Mouse (Mus musculus) urinary bladder, adult 2 months (tissue): Measurements from ENCODE around the gene Mok. TPM values are rescaled to one million over a fixed set of nuclear protein-coding genes. Genes with fewer than 3 reads are reported as not detected.

Experiments
- DNase-seq: peaks from one replicate; pipeline ENCODE4 v3.0.0; 2022; ENCODE audit warnings: low spot score
- polyA plus RNA-seq: library from polyadenylated mRNA; depleted of rRNA; stranded (reverse); fragments of >200 nt; gene quantifications from 2 replicates; pipeline ENCODE4 v1.2.3, GENCODE M21; 2012; rRNA removed

Gene Mok
- polyA plus RNA-seq, 1 experiment = 1.2 TPM

DNA sequence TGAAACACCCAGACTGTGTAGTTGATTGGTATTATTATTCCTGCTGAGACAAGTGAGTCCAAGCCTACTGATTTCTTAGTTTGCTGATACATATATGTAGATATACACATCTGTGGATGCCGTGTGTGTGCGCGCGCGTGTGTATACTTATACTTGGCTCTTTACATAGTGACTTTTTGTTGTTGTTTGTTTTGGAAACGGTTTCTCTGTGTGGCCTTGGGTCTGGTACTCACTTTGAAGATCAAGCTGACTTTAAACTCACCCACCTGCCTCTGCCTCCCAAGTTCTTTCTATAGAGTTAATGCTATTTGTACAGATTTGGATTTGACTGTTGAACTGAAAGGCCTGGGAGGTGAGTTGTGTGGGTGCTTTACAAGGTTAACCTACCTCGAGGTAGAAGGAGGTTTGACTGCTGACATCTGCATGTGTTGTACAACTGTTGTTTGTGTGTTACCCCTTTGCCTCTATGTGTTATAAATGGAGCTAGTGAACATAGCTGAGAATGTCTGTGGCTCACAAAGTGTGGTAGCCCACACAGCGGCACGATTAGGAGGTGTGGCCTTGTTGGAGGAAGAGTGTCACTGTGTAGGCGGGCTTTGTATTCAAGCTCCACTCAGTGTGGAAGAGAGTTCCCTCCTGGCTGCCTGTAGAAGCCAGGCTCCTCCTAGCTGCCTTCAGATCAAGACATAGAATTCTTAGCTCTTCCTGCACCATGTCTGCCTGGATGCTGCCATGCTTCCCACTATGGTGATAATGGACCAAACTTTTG is 70.1 kb downstream of the Mok start:
- DNase-seq = no peak

DNA sequence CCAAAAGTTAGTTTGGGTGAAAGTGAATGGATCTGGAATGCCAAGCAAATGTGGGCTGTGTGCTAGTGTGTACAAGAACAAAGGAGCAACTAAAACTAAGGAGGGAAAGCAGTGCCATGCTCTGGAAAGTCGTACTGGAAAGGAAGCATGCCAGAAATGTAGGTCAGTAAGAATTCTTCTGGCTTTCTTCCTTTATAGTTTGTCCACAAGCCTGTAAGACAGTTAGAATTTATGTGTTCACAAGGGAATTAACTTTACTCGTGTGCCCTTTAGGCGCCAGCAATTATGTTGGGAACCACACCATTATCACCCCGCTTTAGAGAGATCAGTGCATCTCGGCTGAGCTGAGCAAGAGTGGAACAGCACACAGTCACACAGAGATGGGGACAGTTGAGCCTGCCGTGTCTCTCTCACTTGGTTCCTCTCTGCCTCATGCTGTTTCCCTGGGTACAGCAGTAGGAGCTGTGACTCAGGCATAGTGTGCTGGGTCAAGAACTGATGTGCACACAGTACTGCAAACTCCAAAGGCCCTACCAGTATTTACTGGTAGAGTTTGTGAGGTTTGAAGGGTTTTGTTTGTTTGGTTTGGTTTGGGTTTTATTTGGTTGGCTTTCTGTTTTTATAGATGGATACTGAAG is 71.0 kb downstream of the Mok start:
- DNase-seq = no peak

DNA sequence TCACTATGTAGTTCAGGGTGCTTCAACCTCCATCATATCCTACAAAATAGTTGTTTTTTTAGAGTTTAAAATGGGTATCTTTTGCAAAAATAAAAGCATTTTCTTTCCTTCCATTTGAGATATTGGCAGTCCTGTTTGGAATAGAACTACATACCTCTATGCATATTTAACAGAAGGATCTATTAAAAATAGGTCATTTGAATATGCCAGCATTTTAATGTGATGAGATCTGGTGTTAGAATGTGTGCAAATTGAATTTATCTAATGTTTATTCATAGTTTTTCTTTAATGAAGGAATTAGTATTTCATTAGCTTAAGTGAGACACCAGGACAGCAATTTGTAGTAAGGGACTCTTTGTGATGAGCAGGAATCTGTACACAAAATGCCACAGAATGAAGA is 72.2 kb downstream of the Mok start:
- no peak for DNase-seq

DNA sequence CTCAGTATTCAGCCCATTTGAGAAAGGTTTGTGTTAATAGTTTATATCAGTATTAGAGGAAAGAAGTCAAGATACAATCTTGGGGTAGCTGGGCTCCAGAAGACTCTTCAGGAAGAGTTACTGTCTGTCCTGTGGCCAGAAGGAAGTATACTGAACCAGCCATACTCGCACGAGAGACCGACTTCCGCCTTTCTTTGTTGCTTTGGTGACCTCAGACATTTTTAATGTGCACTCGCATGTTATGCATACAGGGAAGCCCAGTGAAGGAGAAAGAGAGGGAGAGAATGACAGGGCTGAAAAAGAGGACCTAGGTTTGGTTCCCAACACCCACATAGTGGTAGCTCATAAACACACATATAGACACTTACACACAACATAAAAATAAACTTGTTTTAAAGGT is 76.2 kb downstream of the Mok start:
- no peak for DNase-seq

DNA sequence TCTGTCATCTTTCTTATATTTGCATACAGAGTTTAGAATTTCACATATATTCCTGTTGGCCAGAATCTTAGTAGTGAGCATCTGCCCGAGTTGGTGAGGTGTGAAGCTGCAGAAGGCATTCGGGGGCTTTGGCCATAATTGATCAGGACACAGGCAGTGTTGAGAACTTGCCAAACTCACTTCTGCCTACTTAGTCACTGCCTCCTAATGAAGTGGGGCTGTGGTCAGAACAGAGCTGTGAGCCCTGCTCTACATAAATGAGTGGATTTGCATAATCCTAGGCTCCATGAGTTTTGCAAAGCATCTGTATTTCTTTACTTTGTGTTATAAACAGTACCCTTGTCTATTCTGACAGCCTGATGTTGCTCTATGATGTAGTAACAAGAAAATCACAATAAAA is 78.4 kb downstream of the Mok start:
- DNase-seq = no peak

DNA sequence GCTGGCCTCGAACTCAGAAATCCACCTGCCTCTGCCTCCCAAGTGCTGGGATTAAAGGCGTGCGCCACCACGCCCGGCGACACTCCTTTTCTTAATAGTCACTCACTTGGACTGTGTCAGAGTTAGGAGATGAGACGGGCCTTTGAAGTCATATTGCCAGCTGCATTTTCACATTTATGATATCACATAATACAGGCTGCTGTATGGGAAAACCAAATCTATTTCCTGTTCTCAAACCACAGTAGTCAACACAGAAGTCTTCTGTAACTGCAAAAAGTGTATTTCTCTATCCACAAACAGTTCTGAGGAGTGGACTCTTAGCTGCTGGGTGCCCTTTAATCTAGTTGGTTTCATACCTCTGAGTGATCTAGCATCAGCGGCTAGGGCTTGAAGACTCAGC is 81.8 kb downstream of the Mok start:
- DNase-seq = no peak

Other genes starting within 250 kb of the Mok start
- 114 and 172 TPM in 2 replicates for gene Dync1h1, start 239.5 kb downstream of the Mok start, polyA plus RNA-seq
- gene 1700001K19Rik, start 158.3 kb downstream of the Mok start, polyA plus RNA-seq = not detected in 2 replicates
- 104 and 117 TPM in 2 replicates for gene Hsp90aa1, start 138.2 kb downstream of the Mok start, polyA plus RNA-seq
- gene Wdr20, start 103.0 kb downstream of the Mok start, polyA plus RNA-seq = 26.5 and 31.2 TPM in 2 replicates
- 8.5 and 10.1 TPM in 2 replicates for gene Zfp839, start 9.3 kb upstream of the Mok start, polyA plus RNA-seq
- gene Cinp, start 48.2 kb upstream of the Mok start, polyA plus RNA-seq = 49.9 and 61.5 TPM in 2 replicates
- gene Tecpr2, start 48.3 kb upstream of the Mok start, polyA plus RNA-seq = 5.3 and 5.4 TPM in 2 replicates
- gene Ankrd9, start 138.1 kb upstream of the Mok start, polyA plus RNA-seq = 25.1 and 28.9 TPM in 2 replicates
- 12.6 and 16.6 TPM in 2 replicates for gene Rcor1, start 198.4 kb upstream of the Mok start, polyA plus RNA-seq